Mouse (Mus musculus) heart, postnatal 36 days (tissue): ENCODE measurements at regions not wholly inside any gene's neighbourhood (a gene's known extent, or its start where the extent isn't known, plus 50 kb on each side); places are given as distances from the start of the nearest gene placed in this dataset.

Source experiments
- DNase-seq, 2 experiments: peaks; one replicate each; pipeline ENCODE4 v3.0.0; 2021 to 2022
- intact Hi-C: fragments of 180-260 bp; cut with DNase I; formaldehyde crosslinking; loops from one replicate; pipeline ENCODE4 v1.15.1; 2025

DNA sequence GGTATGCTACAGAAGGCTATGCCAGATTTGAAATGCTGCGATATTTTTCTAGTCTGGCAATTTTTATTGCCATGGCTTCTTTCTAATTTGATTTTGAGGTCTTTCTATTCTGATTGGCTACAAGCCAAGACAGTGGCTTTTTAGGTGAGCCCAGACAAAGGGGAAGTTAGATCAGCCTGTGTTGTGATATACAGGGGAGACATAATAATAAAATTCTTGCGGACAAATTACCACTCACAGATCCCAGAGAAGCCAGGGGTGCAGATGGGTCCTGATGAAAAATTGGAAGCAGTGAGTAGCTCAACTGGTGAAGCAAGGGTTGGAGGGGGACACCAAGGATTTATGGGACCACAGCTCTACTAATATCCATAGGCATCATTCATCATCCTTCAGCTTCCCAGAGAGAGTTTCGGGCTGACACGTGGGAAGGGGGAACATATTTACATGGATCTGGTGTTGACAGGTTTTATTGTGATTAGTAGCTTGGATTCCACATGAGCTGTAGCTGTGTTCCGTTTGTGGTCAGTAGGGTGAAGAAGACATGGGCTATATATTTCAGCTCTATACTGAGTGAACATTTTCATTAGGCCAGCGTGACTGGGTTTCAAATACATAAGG, 190.0 kb downstream of the Gm5447 start:
- DNase-seq = no peak
- intact Hi-C loops = no loop called here

DNA sequence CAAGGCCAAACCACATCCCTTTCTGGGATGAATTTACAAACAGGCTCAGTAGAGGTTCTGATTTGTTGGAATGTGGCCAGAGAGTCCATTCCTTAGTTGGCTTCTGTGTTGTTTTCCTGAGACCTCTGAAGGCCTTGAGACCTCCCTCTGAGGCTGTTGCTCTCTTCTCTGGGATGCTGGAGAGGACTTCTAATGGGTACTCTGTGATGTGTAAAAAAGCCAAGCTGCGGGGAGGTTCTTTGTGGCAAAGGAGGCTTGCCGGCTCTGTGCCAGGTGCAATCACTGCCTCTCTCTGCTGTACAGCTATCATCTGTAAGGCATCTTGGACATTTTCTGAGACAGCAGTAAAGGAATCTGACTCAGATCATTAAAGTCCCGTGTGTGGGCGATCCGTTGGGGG, 192.3 kb downstream of the Gm5447 start:
- intact Hi-C loops = no loop called here
- DNase-seq = no peak

DNA sequence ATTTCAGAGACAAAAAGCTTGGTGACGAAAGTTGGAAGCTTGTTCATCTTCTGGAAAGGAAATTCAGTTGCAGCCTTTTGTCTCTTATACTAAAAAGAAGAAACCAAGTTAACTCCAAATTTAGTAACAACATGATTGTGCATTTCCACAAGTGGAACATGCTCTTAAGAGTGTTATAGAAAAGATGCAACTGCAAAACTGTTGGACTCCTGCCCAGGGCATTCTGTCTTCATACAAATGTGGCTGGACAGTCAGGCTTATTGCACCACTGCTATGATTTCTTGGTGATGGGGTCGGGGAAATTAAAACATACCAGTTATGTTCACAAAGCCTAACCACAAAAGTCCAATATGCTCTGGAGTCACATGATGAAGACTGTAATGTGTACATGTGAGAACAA, 194.8 kb downstream of the Gm5447 start:
- intact Hi-C loops = no loop called here
- DNase-seq = no peak

DNA sequence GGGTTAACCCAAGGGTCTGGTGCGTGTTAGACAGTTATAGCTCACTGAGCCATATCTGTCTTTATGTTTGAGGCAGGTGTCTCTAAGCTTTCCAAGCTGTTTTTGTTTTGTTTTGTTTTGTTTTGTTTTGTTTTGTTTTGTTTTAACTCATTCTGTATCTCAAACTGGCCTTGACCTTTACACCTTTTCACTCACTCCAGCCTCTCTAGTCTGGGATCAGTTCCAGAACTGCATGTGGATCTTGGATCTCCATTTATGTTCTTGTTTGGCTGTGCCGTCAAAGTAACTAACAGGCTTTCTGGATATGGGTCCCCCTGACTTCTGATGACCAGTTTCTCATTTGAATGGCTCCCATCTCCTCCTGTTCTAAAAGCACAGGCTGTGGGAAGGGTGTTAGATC, 197.7 kb downstream of the Gm5447 start:
- intact Hi-C loops = no loop called here
- DNase-seq = no peak

DNA sequence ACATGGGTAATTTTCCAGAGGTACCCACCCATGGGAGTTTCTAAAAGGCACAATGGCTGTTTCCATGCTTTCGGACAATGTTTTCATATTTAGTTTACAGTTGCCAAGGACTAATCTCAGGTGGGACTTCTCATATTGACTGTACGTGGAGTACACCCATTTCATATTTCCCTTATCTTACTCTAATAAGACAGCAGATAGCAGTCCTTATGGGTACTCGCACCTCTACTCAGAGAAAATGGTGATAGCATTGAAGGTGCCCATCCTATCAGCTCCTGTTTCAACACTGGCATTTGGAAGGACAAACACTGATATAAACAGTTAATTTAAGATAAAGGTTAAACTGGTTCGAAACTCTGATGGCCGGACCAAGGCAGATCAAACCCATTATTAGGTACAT, 198.6 kb downstream of the Gm5447 start:
- no peak for DNase-seq
- intact Hi-C loops = no loop called here

DNA sequence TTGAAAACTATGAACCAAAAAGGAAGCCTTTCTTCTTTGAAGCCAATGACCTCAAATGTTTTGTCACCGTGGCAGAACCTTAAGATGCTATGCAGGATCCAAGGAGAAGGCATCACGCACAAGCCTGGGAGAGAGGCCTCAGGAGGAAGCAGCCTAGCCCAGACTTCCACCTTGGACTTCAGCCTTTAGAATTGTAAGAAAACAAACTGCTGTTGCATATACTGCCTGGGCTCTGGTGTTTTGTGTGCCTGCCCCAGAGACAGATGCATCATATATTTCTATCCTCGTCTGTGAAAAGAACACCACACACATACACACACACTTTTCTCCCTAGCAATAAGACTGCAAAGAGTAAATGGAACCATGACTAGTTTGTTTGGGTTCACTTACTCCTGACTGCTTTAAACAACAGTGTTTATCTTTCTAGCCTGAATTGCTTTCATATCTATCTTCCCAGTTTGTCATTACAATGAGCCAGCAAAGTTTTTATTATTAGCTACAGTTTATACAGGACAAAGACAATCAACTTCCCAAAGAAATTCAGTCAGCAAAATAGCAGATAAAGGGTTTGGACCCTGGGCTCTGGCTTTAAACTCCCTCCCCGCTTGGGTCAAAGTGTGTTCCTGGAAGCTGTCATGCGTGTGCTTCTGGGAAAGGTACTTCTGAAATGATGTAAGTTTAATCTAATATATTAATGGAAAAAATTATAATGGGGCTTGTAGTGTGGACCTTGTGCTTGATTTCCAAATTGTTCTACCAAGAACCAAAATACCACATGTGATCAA, 204.2 kb downstream of the Gm5447 start:
- intact Hi-C loops = no loop called here

DNA sequence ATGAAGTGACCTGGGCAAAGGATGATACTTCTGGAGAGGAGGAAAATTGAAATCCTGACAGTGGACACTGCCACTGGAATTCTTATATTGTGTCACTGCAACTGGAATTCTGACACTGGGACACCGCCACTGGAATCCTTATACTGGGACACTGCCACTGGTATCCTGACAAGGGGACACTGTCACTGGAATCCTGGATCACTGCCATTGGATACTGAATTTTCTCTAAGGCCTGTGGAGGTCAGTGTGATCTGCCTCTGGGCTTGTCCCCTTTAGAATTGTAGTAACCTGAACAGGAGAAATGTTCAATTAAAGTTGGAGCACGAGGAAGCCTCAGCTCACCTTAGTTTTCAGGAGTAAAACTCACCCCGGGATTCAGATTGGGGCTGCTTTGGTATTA, 205.0 kb downstream of the Gm5447 start:
- DNase-seq = no peak
- intact Hi-C loops = no loop called here

More for the DNA sequence above, 204.2 kb downstream of the Gm5447 start:
- DNase-seq = no peak

DNA sequence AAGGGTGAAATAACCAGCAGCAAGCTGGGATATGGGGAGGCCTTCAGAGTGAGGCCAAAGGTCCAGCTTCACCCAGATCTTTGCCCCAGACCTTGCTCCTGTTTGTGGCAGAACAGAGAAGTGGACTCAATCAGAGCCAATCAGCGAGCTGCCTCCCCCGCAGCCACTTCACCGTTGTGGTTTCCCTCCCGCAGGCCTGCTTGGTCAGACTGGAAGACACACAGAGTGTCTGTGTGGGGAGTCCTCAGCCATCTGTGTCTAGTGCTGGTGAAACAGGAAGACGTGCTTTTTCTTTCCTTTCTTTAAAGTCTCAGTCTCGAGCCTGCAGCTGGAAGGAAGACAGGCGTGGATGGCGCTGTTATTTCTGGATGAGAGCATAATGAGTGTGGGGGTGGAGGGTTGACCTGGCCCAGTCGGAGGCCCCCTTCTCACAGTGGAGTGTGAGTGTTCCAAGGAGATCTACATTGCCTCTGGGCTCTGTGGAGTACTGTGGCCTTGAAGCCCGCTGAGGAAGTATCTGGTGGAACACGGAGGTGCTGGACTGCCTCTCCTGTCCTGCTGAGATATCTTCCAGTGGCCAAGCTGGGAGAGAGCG, 205.5 kb downstream of the Gm5447 start:
- DNase-seq = no peak
- intact Hi-C loops = no loop called here

DNA sequence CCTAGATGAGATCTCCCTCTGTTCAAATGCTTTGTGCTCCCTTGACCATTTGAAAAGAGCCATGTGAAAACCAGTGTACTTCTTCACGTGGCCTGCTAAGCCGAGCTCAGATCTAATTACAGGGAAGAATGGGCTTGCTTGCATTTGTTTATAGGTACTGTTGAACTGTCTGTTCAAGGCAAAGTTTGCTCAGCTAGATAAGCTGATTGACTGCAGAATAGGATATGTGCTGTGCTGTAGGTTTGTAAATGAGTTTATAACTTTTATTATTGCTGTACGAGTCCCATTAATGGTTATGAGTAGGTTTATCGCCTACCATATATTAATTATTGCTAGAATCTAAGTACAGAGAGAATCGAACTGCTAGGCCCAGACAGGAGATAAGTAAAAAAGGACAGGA, 207.5 kb downstream of the Gm5447 start:
- no peak for DNase-seq
- intact Hi-C loops = no loop called here

DNA sequence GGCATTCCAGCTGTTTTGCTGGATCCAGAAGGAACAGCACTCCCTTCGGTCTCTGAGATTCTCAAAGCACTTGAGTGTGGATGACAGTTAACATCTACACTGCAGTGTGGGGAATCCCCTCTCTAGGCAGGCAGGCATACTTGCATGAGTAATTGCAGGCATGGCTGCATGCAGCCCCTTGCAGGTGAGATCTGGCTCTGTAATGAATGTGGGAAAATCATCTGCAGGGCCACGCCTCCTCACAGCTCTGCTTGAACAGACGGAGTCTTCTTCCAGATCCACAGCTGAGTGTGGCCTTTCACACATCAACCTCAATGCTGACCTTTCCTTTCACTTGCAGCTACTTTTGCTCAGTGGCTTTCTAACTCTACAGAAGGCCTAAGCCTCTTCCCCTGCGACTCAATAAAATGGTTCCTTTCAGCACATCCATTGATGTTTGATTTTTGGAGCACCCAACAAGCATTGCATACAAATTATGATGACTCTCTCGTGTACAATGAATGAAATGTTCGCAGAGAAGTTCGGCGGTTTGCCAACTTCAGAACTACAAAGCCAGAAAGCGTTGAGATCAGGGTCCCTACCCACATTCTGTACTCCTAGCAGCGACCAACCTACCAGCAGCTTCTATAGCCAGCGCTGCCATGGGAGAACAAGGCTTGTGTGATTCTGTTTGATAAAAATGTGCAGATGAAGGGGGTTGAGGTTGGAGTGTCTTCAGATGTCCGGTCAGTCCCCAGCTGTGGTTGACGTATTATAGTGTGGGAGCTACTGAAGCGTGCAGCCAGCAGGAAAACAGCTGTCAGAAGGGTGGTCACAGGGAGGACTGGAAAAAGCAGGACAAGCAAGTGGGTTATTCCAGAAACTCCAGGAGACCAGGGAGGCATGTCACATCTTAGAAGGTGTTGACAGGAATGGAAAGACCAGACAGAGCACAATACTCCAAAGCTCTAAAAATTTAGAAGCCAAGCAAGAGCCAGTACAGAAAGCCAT, 211.1 kb downstream of the Gm5447 start:
- no peak for DNase-seq
- intact Hi-C loops = no loop called here

DNA sequence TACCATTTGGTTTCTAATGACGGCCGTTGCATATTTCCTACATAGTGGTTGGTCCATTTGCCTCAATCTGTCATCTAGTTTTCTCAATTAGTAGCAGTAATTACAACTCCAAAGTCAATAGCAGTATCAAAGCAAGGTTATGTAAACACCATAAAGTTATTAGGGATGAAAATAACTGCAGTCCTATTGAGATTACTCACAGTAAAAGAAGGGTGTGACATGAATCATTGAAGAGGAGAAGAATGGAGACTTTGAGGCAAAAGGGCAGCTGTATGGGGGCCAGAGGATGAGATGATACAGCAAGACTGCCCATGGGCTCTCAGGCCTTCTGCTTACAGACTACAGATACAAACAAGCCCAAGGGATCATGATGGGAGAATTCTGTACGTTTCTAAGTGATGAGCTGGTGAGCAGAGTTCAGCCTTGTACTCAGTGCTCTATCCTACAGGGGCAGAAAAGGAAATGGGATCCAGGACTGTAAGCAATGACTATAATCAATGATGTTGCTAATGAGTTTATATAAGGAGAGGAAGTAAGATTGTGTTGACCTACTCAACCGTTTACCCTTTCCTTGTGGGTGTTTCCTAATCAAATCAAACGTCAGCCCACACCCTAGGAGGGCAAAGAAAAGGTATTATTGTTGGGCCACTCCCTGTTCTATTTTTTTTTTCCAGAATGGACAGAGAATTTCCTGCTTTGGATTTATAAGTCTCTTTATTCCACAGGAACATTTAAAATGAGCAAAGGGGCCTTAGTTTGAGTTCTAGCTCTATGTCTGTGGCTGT, 213.0 kb downstream of the Gm5447 start:
- DNase-seq = no peak
- intact Hi-C loops = no loop called here

DNA sequence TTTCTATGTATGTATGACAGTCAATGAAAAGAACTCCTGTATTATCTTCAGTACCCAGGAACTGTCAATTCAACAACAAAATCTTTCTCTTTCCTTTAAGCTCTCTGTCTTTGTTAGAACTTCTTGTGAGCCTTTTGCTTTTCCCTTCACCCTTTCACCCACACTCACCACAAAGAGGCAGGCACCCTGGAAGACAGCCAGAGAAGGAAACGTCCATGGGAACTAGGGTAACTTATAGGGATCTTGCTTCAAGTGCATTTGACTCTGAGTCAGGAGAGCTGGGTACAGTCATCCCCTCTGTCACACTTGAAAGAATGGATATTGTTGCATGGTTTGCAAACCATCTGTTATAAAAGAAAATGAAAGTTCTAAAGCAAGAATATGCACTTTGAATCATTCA, 215.1 kb downstream of the Gm5447 start:
- no peak for DNase-seq
- intact Hi-C loops = no loop called here

DNA sequence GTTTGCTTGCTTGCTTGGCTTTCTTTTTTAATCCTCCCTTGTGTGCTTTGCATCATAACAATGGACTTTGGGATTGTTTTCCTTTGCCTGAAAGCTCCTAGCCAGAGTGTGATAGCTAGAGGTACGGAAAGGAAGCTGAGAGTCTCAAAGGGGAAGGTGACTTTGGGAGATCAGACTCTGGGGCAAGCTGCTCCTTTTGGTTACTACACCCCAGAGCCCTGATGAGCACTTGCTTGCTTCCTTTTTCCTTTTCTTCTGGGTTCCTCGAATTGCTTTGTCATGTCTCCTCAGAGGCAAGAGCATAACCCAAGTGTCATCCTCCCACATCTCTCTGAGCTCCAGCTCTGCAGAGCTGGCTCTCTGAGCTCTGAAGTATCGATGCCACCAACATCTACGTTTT, 216.0 kb downstream of the Gm5447 start:
- intact Hi-C loops = no loop called here
- DNase-seq = no peak

DNA sequence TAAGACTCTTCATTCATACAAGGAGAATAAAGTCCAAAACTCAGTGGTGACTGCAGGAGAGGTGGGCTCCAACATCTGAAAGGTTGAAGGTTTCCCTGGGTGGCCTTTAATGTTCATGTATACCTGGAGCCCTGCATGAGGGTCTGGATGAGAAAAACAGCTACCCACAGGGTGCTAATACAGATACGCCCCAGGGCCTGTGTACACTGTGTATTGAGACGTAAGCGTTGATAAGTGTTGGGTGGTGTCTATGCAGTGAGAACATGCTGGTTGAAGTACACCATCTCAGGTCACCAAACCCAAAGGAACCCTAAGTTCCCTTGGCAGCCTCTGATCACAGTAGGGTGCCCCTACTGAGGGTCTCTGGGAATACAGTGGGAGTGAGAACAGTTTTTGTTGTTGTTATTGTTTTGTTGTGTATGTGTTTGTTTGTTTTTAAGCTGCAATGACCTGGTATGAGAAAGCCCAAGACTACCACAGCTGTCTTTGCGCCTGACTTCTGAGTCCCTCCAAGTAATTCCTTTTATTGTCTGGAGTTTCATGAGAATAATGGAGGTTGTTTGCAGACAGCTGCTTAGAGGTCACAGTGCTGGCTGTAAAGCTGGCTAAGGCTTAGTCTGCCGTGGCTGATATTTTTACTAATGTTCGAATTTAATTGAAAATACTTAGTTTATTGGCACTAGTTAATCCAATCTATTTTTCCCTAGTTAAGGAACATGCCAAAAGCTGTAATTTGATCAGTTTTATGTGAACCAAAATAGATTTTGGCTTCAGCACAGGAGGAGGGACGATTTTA, 217.5 kb downstream of the Gm5447 start:
- DNase-seq = no peak
- intact Hi-C loops = no loop called here

DNA sequence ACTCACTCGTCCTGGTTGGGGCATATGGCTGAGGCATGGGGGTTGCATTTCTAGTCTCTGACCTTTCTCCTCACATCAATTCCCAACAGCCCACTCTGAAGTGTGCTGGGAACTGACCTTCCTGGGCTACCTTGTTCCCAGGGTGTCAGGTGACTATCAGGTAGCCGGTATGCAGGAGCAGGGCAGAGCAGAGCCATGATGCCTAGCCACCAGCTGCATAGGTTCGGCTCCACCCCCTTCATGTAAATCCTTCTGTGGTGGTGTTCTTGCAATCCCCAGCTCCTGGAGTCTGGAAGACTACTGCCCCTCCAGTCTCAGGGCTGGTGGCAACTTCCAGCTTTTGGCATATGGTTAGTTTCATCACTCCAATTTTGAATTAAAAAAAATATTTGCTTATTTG, 221.0 kb downstream of the Gm5447 start:
- intact Hi-C loops = no loop called here
- DNase-seq = no peak

DNA sequence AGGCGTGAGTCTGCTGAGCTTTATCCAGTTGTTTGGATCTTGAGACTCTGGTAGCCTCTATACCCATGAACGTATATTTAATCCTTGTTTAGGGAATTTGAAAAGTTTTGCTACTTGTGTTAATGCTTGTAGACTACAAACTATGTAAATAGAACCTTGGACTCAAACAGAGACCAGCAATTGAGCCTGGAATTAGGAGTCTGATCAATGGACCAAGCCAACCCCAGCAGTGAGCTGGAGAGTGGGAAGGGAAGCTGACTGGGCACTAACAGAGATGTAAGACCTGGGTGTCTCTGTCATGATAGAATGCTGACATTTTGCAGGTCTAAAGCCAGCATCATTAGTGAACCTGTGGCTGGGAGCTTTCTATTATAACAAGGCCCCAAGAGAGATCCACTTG, 222.5 kb downstream of the Gm5447 start:
- no peak for DNase-seq
- intact Hi-C loops = no loop called here

DNA sequence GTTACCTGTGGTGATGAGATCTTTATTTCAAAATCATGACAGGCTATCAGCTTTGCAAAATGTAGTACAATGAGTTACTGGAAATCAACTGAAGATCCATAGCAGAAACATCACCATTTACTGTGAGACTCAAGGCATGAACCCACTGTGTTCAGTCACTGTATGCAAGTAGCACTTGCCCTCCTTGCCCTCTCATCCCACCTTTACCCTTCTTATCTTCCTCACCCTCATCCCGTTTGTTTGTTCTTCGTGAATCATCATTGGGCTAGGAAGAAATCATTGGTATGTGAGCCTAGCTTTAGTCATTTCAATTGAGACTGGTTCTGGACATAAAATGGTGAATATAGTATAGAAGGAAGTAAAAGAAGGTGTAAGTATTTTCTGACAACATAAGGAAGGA, 223.6 kb downstream of the Gm5447 start:
- DNase-seq = no peak
- intact Hi-C loops = no loop called here

DNA sequence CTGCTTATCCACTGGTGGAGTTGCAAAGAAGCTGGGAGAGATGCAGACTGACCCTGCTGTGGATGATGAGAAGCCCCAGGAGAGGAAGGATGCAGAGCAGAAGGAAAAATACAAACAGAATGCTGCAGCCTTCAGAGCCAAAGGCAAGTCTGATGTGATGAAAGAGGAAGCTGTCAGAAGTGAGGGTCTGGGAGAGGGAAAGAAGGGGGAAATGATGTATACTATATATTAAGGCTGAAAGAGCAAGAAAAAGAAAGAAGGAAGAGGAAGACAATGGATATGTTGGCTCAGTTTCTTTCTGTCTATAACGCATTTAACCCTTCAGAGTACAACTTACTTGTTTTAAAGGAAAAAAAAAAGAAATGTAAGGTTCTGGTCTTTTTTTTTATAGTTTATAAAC, 225.4 kb downstream of the Gm5447 start:
- DNase-seq = no peak
- intact Hi-C loops = no loop called here

DNA sequence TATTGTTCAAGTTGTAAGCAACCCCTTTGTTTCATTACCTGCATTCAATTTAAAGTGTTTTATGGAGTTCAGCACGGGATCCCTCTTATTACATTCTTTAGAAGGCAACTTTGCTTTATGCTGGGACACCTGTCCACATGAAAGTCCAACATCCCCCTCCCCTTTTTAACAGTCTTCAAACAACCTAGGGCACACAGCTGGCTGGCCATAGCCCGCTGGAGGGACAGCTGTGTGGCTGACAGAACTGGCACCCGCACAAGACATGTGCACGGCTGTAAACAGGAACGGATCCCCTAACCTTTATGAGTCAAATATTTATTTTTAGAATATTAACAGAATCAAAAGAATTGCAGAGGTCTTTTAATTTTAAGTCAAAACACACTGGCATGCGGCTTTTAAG, 230.1 kb downstream of the Gm5447 start:
- no peak for DNase-seq
- intact Hi-C loops = no loop called here
